Mouse (Mus musculus) kidney, embryonic 16.5 days (tissue): ENCODE data around the gene Man1a2. TPM values are rescaled to one million over a fixed set of nuclear protein-coding genes. Genes with fewer than 3 reads are reported as not detected.

Experiments
- ATAC-seq: fragments of 200-750 bp; cut with Nextera tagmentation; 2 replicates; pipeline ENCODE4 v1.8.0; 2017; ENCODE audit warnings: moderate TSS enrichment; ENCODE audit not compliant: low FRiP score, low TSS enrichment
- H3K27ac ChIP-seq: fragments of 300-500 bp; sonication (generic); 2 replicates; pipeline ENCODE4 v1.5.1; 2014; ENCODE audit warnings: low read length
- H3K27me3 ChIP-seq: fragments of 300-500 bp; sonication (generic); 2 replicates; pipeline ENCODE4 v1.6.1; 2014; ENCODE audit warnings: low read length, control low read depth, mixed read lengths; ENCODE audit not compliant: insufficient read depth
- H3K36me3 ChIP-seq: fragments of 300-500 bp; sonication (generic); 2 replicates; pipeline ENCODE4 v1.6.1; 2014; ENCODE audit warnings: low read length, control low read depth, mixed read lengths; ENCODE audit not compliant: insufficient read depth
- H3K4me1 ChIP-seq: fragments of 300-500 bp; sonication (generic); 2 replicates; pipeline ENCODE4 v1.6.1; 2014; ENCODE audit warnings: low read length, control low read depth, mixed read lengths; ENCODE audit not compliant: insufficient read depth
- H3K4me2 ChIP-seq: fragments of 300-500 bp; sonication (generic); replicated peaks from 2 replicates; pipeline ENCODE4 v1.6.1; 2014; ENCODE audit warnings: low read depth, low read length
- H3K4me3 ChIP-seq: fragments of 300-500 bp; sonication (generic); 2 replicates; pipeline ENCODE4 v1.5.1; 2014; ENCODE audit warnings: mild to moderate bottlenecking, low read length
- H3K9ac ChIP-seq: fragments of 300-500 bp; sonication (generic); replicated peaks from 2 replicates; pipeline ENCODE4 v1.6.1; 2014; ENCODE audit warnings: low read length
- H3K9me3 ChIP-seq: fragments of 300-500 bp; sonication (generic); 2 replicates; pipeline ENCODE4 v1.6.1; 2016; ENCODE audit warnings: low read length, control low read depth
- WGBS: fragments of 180-500 bp; shearing (Covaris S2); extraction: QIAGEN DNeasy Blood & Tissue Kit; methylation state at CpG from one replicate; pipeline ENCODE4 v1.1.7; 2014; 5-methylcytosine and 5-hydroxymethylcytosine counted together
- polyA plus RNA-seq: library from polyadenylated mRNA; unstranded; fragments of >200 nt; fragmentation: Nextera tagmentation; extraction: Ambion mirVana; gene quantifications from 2 replicates; pipeline ENCODE4 v1.2.1, GENCODE M21; 2015

Man1a2 gene
- polyA plus RNA-seq, 1 experiment from 2014 or later = 43.7 TPM

DNA sequence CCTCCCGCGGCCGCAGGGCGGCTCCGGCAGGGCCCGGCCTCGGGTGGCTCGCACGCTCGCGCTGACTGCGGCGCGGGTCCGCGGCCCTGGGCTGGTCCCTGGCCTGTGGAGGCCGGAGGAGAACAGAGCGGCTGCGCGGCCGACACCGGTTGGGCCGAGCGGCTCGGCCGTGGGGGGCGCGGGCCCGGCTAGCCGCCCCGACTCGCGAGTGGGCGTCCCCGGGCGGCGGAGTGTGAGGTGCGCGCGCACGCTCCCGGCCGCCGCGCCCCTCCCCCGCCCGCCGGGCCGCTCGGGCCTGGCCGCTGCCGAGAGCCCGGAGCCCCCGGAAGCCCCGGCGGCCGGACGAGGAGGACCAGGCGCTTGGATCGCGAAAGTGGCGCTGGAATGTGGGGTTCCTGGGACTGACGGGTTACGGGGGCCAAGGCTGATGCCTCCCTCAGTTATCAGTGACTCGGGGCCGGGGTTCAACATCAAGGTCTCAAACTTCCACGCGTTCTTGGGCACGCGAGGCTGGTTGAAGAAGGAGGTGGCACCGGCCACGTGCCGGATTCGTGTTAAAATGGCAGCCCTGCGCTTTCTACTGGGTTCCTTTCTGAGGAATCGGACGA is 564 bp upstream of the Man1a2 start:
- Histone ChIP-seq H3K4me2 (peak overlapping the region; percentile 87), H3K27me3 (no peaks in the 10 kb centered on the region), H3K36me3 (no peaks in the 10 kb centered on the region), H3K4me1 (peaks cover 26% of the 10 kb centered on the region), H3K27ac (peak overlapping the region; percentile 98), H3K9me3 (no peaks in the 10 kb centered on the region), H3K4me3 (peak overlapping the region; percentile 87), H3K9ac (peak overlapping the region; percentile 97)
- WGBS = under 1% methylated on average over 58 of the region's 77 CpGs
- peak; percentile 93 for ATAC-seq

DNA sequence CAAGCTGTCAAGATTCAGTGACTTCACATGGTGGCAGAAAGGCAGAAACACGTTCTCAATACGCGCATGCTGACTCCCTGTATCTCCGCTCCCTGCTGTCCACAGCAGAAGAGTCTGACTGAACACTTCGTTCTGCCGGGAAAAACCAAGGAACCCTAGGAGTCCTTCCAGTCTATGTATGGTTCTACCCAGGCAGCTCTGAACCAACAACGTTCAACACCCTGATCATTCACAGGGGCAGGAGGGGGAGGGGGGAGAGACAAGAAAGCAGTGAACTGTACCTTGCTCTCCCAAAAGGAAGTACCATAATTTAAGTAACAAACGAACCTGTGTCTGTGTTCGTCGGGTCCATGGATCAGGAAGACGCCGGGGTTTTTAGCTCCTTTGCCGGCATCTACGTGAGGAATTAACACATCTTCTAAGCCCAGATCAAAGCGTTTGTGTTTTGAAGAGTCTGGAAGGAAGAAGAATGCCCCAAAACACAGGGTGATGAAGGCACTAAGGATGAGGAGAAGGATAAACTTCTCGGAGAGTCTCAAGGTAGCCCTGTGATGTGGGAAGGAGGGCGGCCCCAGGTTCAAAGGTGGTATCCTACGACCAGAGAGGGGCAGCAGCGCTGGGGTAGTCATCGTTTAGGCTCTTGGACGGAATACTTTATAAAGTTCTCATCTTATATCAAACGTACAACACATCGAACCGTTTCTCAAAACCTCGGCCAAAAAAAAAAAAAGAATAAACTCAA is 898 bp downstream of the Man1a2 start:
- WGBS = under 1% methylated on average over 25 of the region's 25 CpGs
- Histone ChIP-seq H3K36me3 (no peaks in the 10 kb centered on the region), H3K4me1 (peaks cover 31% of the 10 kb centered on the region), H3K9ac (peak overlapping the region; percentile 97), H3K27me3 (no peaks in the 10 kb centered on the region), H3K9me3 (no peaks in the 10 kb centered on the region), H3K27ac (peak overlapping the region; percentile 98), H3K4me3 (peak overlapping the region; percentile 87), H3K4me2 (peak overlapping the region; percentile 87)
- no peak for ATAC-seq

DNA sequence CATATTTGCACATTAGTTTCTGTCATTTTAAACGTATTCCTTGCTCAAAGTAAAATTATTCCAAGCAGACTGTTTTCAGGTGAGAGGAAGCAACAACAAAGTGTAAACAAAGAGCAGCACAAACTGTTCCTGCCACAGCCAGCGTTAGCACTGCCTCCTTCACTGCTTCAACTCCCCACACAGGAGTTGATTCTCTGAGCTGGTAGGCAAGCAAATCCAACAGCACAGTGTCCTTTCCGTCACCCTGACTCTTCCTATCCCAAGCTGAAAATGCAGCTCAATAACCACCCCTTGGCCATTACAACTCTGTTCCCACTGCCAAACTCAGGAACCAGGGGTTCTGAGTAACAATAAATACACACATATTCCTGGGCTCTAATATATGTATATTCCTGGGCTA is 2.5 kb downstream of the Man1a2 start:
- Histone ChIP-seq H3K4me2 (peak overlapping the region; percentile 54), H3K4me3 (peak overlapping the region; percentile 43), H3K27ac (no peak overlapping the region), H3K27me3 (no peaks in the 10 kb centered on the region), H3K36me3 (no peaks in the 10 kb centered on the region), H3K9ac (peak overlapping the region; percentile 23; the same call in 1 of the 2 replicates), H3K9me3 (no peaks in the 10 kb centered on the region), H3K4me1 (peaks cover 31% of the 10 kb centered on the region)
- WGBS = 23% methylated on average over 3 of the region's 3 CpGs
- ATAC-seq = no peak

DNA sequence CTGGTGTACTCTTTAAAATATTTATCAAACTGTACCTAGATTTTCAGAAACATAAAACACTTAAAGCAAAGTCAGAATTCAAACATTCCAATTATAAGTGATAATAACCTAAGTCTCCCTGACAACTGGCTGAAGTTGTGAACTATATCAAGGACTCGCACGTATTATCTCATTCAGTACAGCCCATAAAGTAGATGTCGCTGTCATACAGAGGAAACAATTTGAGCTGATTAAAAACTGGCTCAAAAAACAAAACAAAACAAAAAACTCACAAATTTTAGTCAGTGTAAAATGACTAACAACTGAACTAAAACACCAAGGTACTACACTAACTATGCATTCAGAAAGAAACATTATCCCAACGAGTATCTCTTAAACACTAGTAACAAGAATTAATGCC is 3.0 kb downstream of the Man1a2 start:
- peak overlapping the region; percentile 54 for H3K4me2 ChIP-seq

DNA sequence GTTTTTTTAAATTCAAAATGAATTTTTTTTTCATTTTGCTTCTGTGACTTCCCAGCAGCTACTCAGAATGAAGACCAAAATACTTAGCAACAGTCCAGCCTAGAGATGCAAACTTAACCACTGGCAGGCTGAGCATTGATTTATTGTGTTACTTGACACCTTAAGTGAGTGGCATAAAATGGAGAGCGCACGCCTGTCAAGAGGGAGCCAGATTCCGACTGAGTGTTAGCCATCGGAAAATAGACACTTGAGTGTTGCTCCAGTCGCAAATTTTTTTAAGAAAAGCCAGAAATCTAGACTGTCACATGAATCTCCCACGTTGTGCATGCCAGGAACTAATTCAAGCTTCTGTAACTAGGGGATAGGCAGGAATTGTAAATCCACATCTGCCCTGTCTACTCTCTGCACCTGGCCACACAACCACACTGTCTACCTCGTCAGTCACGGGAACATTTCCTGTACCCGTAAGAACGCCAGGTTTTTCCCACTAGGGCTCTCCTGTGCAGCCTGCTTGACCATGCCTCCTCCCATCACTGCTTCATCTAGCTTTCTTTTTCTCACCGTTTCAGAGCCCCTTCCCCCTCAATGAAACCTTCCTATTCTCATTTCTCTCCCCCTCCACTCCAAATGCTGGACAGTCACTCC is 3.7 kb downstream of the Man1a2 start:
- Histone ChIP-seq H3K9me3 (no peaks in the 10 kb centered on the region), H3K36me3 (peaks cover 4% of the 10 kb centered on the region; the same call in 1 of the 2 replicates), H3K4me3 (peak overlapping the region; percentile 21), H3K27ac (no peak overlapping the region), H3K4me2 (peak overlapping the region; percentile 54), H3K9ac (no peak overlapping the region), H3K27me3 (no peaks in the 10 kb centered on the region), H3K4me1 (peaks cover 27% of the 10 kb centered on the region)
- ATAC-seq = no peak
- 4% methylated on average over 11 of the region's 11 CpGs for WGBS

More for the DNA sequence above, 3.0 kb downstream of the Man1a2 start:
- Histone ChIP-seq H3K4me1 (peaks cover 31% of the 10 kb centered on the region), H3K36me3 (0 out of 2 replicates have a peak, but pooled peaks cover 4% of the 10 kb centered on the region), H3K27me3 (no peaks in the 10 kb centered on the region), H3K9ac (no peak overlapping the region), H3K27ac (no peak overlapping the region), H3K4me3 (peak overlapping the region; percentile 43), H3K9me3 (no peaks in the 10 kb centered on the region)
- 31% methylated on average over 4 of the region's 4 CpGs for WGBS
- ATAC-seq = no peak

DNA sequence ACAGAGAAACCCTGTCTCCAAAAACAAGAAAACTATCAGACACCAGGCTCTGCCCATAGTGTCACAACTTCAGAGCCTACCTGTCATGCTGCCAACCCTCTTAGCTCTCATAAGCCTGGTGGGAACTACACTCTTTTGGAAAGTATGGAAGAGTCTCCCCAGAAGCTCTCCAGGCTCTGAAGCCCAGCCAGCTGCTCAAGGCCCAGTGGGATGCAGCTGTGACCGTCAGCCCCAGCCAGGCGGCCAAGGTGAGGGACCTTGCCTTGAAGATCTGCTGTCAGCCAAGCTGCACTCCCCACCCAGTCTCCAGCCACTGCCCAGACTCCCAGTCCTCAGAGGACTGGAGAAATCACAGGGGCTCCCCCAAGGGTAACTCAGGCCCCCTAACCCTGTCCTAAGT is 5.1 kb downstream of the Man1a2 start:
- Histone ChIP-seq H3K27me3 (no peaks in the 10 kb centered on the region), H3K4me1 (peaks cover 21% of the 10 kb centered on the region), H3K4me2 (no peak overlapping the region), H3K27ac (no peak overlapping the region), H3K9ac (no peak overlapping the region), H3K36me3 (peaks cover 4% of the 10 kb centered on the region; the same call in 1 of the 2 replicates), H3K9me3 (no peaks in the 10 kb centered on the region), H3K4me3 (no peak overlapping the region)
- no peak for ATAC-seq
- WGBS = 66% methylated on average over 2 of the region's 2 CpGs

DNA sequence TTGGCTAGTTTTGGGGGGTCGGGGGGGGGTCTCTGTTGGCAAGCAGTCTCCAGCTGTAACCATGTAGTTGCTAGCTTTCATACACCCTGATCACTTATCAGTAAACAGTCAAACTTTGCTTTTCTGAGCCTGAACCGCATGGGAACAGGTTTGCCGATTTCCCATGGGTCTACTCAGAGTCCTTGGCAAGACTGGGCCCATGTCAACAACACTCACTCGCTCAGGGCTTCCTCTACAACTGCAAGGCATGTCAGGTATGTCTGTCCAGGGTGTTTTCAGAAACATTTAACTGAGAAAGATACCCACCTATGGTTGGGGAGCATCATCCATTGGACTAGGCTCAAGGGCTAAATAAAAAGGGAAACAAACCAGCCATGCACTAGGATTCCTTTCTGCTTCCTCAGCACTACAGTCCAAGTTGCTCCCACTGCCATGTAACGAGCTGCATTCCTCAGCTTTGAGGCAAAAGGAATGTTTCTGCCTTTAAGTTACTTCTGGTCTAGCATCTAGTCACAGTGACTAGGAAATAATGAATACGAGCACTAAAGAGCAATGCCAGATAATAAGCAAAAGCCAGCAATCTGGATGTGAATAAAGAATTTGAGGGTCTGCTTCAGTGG is 6.2 kb downstream of the Man1a2 start:
- no peak for ATAC-seq
- no peaks in the 10 kb centered on the region for H3K9me3 ChIP-seq
- peaks cover 21% of the 10 kb centered on the region for H3K4me1 ChIP-seq
- WGBS = 81% methylated on average over 6 of the region's 6 CpGs
- no peak overlapping the region for H3K9ac ChIP-seq
- no peak overlapping the region for H3K4me3 ChIP-seq
- no peak overlapping the region for H3K4me2 ChIP-seq
- H3K36me3 ChIP-seq = peaks cover 4% of the 10 kb centered on the region; the same call in 1 of the 2 replicates
- no peak overlapping the region for H3K27ac ChIP-seq
- no peaks in the 10 kb centered on the region for H3K27me3 ChIP-seq

DNA sequence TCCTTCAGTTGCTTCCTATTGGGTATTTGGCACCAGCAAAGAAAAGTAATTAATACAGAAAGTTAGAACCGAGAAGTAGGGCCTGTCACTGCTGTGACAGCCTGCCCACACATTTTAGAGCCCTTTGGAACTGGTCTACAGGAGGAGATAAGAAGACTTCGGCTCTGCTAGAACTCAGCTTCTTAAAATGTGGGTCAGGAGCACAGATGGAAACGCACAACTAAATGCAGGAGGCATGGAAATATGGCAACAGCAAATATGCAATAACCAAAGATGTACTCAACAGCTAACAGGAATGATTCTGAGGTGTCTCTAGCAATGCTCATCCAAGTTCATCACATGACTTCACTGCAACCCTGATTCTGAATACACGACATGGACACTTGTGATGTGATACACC is 10.2 kb downstream of the Man1a2 start:
- Histone ChIP-seq H3K4me3 (no peak overlapping the region), H3K36me3 (peaks cover 4% of the 10 kb centered on the region; the same call in 1 of the 2 replicates), H3K9ac (no peak overlapping the region), H3K9me3 (no peaks in the 10 kb centered on the region), H3K27ac (no peak overlapping the region), H3K27me3 (no peaks in the 10 kb centered on the region), H3K4me1 (peaks cover 5% of the 10 kb centered on the region; the same call in 1 of the 2 replicates), H3K4me2 (no peak overlapping the region)
- ATAC-seq = no peak
- WGBS = 74% methylated on average over 4 of the region's 4 CpGs

DNA sequence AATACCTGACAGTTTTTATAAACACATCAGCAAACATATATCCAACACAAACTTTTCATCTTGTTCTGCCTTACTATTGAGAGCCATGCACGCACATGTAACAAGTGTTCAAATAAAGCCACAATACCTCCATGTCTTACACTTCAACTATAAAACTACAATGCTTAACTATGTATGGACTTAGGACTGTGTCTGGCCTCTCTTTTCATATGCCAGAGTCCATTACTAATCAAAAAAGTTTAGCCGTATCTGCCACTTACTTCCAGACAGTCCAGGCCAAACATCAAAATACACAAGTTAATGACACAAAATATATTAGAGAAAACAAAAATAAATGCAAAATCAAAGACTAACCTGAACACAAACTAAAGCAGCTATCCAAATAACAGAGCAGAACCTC is 14.9 kb downstream of the Man1a2 start:
- H3K4me2 ChIP-seq = no peak overlapping the region
- no peaks in the 10 kb centered on the region for H3K9me3 ChIP-seq
- no peak for ATAC-seq
- 86% methylated on average over 2 of the region's 2 CpGs for WGBS
- no peak overlapping the region for H3K27ac ChIP-seq
- H3K27me3 ChIP-seq = no peaks in the 10 kb centered on the region
- no peak overlapping the region for H3K9ac ChIP-seq
- H3K4me3 ChIP-seq = no peak overlapping the region
- 0 out of 2 replicates have a peak, but pooled peaks cover 3% of the 10 kb centered on the region for H3K4me1 ChIP-seq
- H3K36me3 ChIP-seq = peaks cover 2% of the 10 kb centered on the region; the same call in 1 of the 2 replicates
